Mouse (Mus musculus) C2C12 (cell line): ENCODE data around the gene Vwf. TPM values are rescaled to one million over a fixed set of nuclear protein-coding genes. Genes with fewer than 3 reads are reported as not detected.

Experiments used
- H3K27me3 ChIP-seq: one replicate; pipeline ENCODE4 v1.6.1; 2011; ENCODE audit not compliant: control insufficient read depth, insufficient read depth, insufficient read length
- H3K36me3 ChIP-seq: one replicate; pipeline ENCODE4 v1.6.1; 2011; ENCODE audit not compliant: control insufficient read depth, insufficient read depth
- H3K4me3 ChIP-seq: one replicate; pipeline ENCODE4 v1.5.1; 2011; ENCODE audit warnings: mild to moderate bottlenecking, control low read depth; ENCODE audit not compliant: poor library complexity, insufficient read depth, severe bottlenecking
- H3K79me2 ChIP-seq: one replicate; pipeline ENCODE4 v1.6.1; 2011; ENCODE audit not compliant: control insufficient read depth, insufficient read depth
- H3K79me3 ChIP-seq: one replicate; pipeline ENCODE4 v1.6.1; 2011; ENCODE audit warnings: low read depth, control low read depth
- H3ac ChIP-seq: one replicate; pipeline ENCODE3; 2011; ENCODE audit warnings: low read depth; ENCODE audit not compliant: control insufficient read depth, insufficient read length
- CEBPB ChIP-seq: IDR thresholded peaks from one replicate; pipeline ENCODE4 v1.6.1; 2011; ENCODE audit warnings: low read depth, mild to moderate bottlenecking, control low read depth, moderate library complexity
- CTCF ChIP-seq: IDR thresholded peaks from one replicate; pipeline ENCODE4 v1.5.1; 2011; ENCODE audit not compliant: control insufficient read depth, insufficient read depth, insufficient read length
- FOSL1 ChIP-seq: IDR thresholded peaks from one replicate; pipeline ENCODE4 v1.8.0; 2011; ENCODE audit warnings: mild to moderate bottlenecking, low read length; ENCODE audit not compliant: poor library complexity, insufficient read depth, severe bottlenecking
- MAX ChIP-seq: IDR thresholded peaks from one replicate; pipeline ENCODE4 v1.6.1; 2011; ENCODE audit warnings: mild to moderate bottlenecking, control low read depth
- MYOD1 ChIP-seq: IDR thresholded peaks from one replicate; pipeline ENCODE4 v1.6.1; 2011; ENCODE audit warnings: low read depth; ENCODE audit not compliant: control insufficient read depth, insufficient read length
- MYOG ChIP-seq: IDR thresholded peaks from one replicate; pipeline ENCODE4 v1.6.1; 2011; ENCODE audit not compliant: control insufficient read depth, insufficient read length; ENCODE audit errors: extremely low read depth
- USF1 ChIP-seq: IDR thresholded peaks from one replicate; pipeline ENCODE4 v1.6.1; 2011; ENCODE audit warnings: low read depth, mild to moderate bottlenecking, control low read depth, moderate library complexity
- polyA plus RNA-seq: library from polyadenylated mRNA; unstranded; fragments of >200 nt; fragmentation: generic; extraction: Trizol; gene quantifications from one replicate; pipeline ENCODE4 v1.2.1, GENCODE M21; 2012; ENCODE audit warnings: missing spikeins

The Vwf gene
- polyA plus RNA-seq, 1 experiment = 0.04 TPM

- H3K4me3 ChIP-seq = no peak overlapping the region
- H3K79me3 ChIP-seq = no peaks in the 10 kb centered on the region
- no peaks in the 10 kb centered on the region for H3K36me3 ChIP-seq
- TF ChIP-seq FOSL1 = no peak
- peaks cover 8% of the 10 kb centered on the region for H3K27me3 ChIP-seq
- no peak overlapping the region for H3ac ChIP-seq
- no peaks in the 10 kb centered on the region for H3K79me2 ChIP-seq
These were observed 48.3 kb downstream of the Vwf start for GRCm38 (mm10) chr6:125594825-125595224.

GRCm38 (mm10) chr6:125596701-125597318 is 50.2 kb downstream of the Vwf start:
- H3K79me3 ChIP-seq = no peaks in the 10 kb centered on the region
- H3K4me3 ChIP-seq = no peak overlapping the region
- no peaks in the 10 kb centered on the region for H3K27me3 ChIP-seq
- TF ChIP-seq CEBPB (no peak), MAX (no peak), USF1 (no peak), MYOD1 (no peak), FOSL1 (no peak), CTCF (no peak), MYOG (no peak)
- H3K36me3 ChIP-seq = no peaks in the 10 kb centered on the region
- no peak overlapping the region for H3ac ChIP-seq
- H3K79me2 ChIP-seq = no peaks in the 10 kb centered on the region

DNA sequence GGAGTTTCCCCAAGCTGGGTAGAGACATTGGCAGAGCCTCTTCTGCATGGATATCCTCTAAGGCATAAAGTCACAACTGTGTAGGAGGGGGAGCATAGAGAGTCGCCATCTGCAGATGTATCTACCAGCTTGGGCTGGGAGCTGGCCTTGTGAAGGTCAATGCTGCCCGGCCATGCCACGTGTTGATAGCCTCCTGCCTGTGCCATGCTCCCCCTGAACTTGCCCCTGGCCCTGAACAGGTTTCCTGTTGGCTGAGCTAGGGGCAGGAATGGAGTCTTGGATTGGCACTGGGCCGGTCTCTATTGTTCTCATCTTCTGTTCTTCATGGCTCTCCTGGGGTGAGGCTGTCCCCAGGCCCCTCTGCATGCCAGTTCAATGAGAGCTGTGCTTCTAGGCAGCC is 51.1 kb downstream of the Vwf start:
- H3K27me3 ChIP-seq = no peaks in the 10 kb centered on the region
- no peak overlapping the region for H3ac ChIP-seq
- H3K79me3 ChIP-seq = no peaks in the 10 kb centered on the region
- TF ChIP-seq FOSL1 = no peak
- no peak for TF ChIP-seq MAX
- TF ChIP-seq MYOG = no peak
- no peak for TF ChIP-seq USF1
- TF ChIP-seq CTCF = no peak
- TF ChIP-seq MYOD1 = no peak
- TF ChIP-seq CEBPB = no peak
- H3K79me2 ChIP-seq = no peaks in the 10 kb centered on the region
- H3K4me3 ChIP-seq = no peak overlapping the region
- H3K36me3 ChIP-seq = no peaks in the 10 kb centered on the region

GRCm38 (mm10) chr6:125600036-125600558 is 53.5 kb downstream of the Vwf start:
- Histone ChIP-seq H3K79me2 (no peaks in the 10 kb centered on the region), H3ac (no peak overlapping the region), H3K79me3 (no peaks in the 10 kb centered on the region), H3K27me3 (no peaks in the 10 kb centered on the region), H3K4me3 (no peak overlapping the region), H3K36me3 (no peaks in the 10 kb centered on the region)
- TF ChIP-seq CEBPB (no peak), CTCF (peak; percentile 57)

GRCm38 (mm10) chr6:125600669-125601068 is 54.1 kb downstream of the Vwf start:
- TF ChIP-seq CEBPB (no peak), MYOD1 (no peak), CTCF (no peak), MAX (no peak), MYOG (no peak), FOSL1 (no peak)
- Histone ChIP-seq H3K36me3 (no peaks in the 10 kb centered on the region), H3K79me3 (no peaks in the 10 kb centered on the region), H3ac (no peak overlapping the region), H3K4me3 (no peak overlapping the region), H3K27me3 (no peaks in the 10 kb centered on the region), H3K79me2 (no peaks in the 10 kb centered on the region)

- Histone ChIP-seq H3ac (no peak overlapping the region), H3K79me3 (no peaks in the 10 kb centered on the region), H3K4me3 (no peak overlapping the region), H3K36me3 (no peaks in the 10 kb centered on the region), H3K27me3 (no peaks in the 10 kb centered on the region), H3K79me2 (no peaks in the 10 kb centered on the region)
- TF ChIP-seq MAX (no peak), CEBPB (no peak), USF1 (no peak)
These were observed 54.6 kb downstream of the Vwf start for GRCm38 (mm10) chr6:125601190-125601589.
